Mouse (Mus musculus) forebrain, postnatal 0 days (tissue): ENCODE measurements around the gene Adarb1. TPM values are rescaled to one million over a fixed set of nuclear protein-coding genes. Genes with fewer than 3 reads are reported as not detected.

ENCODE experiments used
- ATAC-seq: fragments of 200-750 bp; cut with Nextera tagmentation; 2 replicates; pipeline ENCODE4 v1.8.0; 2017; ENCODE audit warnings: mild to moderate bottlenecking, moderate library complexity
- DNase-seq: peaks from one replicate; pipeline ENCODE4 v3.0.0-alpha.2; 2015
- H3K27ac ChIP-seq: fragments of 300-500 bp; sonication (generic); 2 replicates; pipeline ENCODE4 v1.5.1; 2014; ENCODE audit warnings: low read depth, mild to moderate bottlenecking, antibody characterized with exemption, low read length, moderate library complexity, mixed read lengths
- H3K27me3 ChIP-seq: fragments of 300-500 bp; sonication (generic); 2 replicates; pipeline ENCODE4 v1.6.1; 2014; ENCODE audit warnings: mild to moderate bottlenecking, low read length, mixed read lengths; ENCODE audit not compliant: insufficient read depth
- H3K36me3 ChIP-seq: fragments of 300-500 bp; sonication (generic); 2 replicates; pipeline ENCODE4 v1.6.1; 2014; ENCODE audit warnings: mild to moderate bottlenecking, moderate library complexity; ENCODE audit not compliant: insufficient read depth
- H3K4me1 ChIP-seq: fragments of 300-500 bp; sonication (generic); 2 replicates; pipeline ENCODE4 v1.6.1; 2014; ENCODE audit warnings: antibody characterized with exemption; ENCODE audit not compliant: insufficient read depth
- H3K4me2 ChIP-seq: fragments of 300-500 bp; sonication (generic); 2 replicates; pipeline ENCODE4 v1.6.1; 2014; ENCODE audit warnings: low read depth, mild to moderate bottlenecking, moderate library complexity
- H3K4me3 ChIP-seq: fragments of 300-500 bp; sonication (generic); 2 replicates; pipeline ENCODE4 v1.5.1; 2014; ENCODE audit warnings: low read depth, low read length, mixed read lengths
- H3K9ac ChIP-seq: fragments of 300-500 bp; sonication (generic); 2 replicates; pipeline ENCODE4 v1.6.1; 2014; ENCODE audit warnings: mild to moderate bottlenecking
- H3K9me3 ChIP-seq: fragments of 300-500 bp; sonication (generic); 2 replicates; pipeline ENCODE4 v1.6.1; 2016; ENCODE audit warnings: low read length
- CTCF ChIP-seq: sonication (generic); IDR thresholded peaks from 2 replicates; pipeline ENCODE4 v1.5.1; 2016; ENCODE audit warnings: antibody characterized with exemption, control low read depth, low read depth
- WGBS: fragments of 180-500 bp; shearing (Covaris S2); extraction: QIAGEN DNeasy Blood & Tissue Kit; methylation state at CpG from one replicate; pipeline ENCODE4 v1.1.7; 2014; 5-methylcytosine and 5-hydroxymethylcytosine counted together
- polyA plus RNA-seq: library from polyadenylated mRNA; unstranded; fragments of >200 nt; fragmentation: Nextera tagmentation; extraction: Ambion mirVana; gene quantifications from 2 replicates; pipeline ENCODE4 v1.2.1, GENCODE M21; 2015
- total RNA-seq: library from RNA; depleted of rRNA; stranded (reverse); fragments of >200 nt; gene quantifications from 2 replicates; pipeline ENCODE4 v1.2.3, GENCODE M21; 2014

Adarb1 gene
- total and polyA plus RNA-seq, 2 experiments from 2014 or later = 12.5 to 40.2 TPM

DNA sequence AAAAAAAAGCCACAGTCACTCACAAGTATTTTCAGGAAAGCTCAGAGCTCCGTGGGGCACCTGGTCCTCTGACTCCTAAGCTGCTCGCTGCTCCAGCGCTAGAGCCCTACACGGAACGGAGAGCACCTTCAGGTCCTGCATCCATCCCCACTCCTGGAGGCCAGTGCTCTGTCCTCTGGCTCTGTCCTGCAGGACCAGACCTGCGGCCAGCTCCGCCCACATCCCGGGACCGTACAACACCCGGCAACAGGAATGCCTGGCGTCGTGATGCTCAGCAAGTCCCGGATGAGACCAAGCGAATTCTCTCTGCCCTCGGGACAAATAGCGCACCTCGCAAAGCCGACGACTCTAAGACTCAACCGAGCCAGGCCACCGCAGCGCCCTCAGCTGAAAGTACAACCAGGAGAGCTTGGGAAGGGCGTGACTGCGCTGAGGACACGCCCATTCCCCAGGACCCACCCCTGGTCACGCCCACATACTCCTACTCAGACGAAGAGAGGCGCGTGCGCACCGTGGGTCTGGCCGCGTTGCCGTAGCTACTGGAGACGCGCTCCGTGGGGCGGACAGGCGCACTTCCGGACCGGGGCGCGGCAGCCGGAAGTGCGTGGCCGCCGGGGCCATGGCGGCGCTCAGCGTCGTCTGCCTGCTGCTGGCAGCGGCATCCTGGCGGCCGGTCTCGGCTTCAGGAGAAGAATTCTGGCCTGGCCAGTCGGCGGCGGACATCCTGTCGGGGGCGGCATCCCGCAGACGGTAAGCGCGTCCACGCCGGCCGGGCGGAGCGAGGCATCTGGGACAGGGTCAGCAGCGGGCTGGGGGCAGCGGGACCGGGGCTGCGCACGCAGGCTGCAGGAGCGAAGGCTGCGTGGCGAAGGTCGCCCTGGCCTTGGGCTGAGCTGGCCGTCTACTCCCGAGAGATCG is 159.1 kb downstream of the Adarb1 start, which contains the start of gene Pofut2:
Gene Pofut2, plus strand, starts transcription at position 515 of the 918 bp plus-strand sequence.
- Histone ChIP-seq H3K9ac (peak within 1 kb of the TSS; percentile 86), H3K9me3 (no peaks in the 10 kb centered on the region), H3K4me3 (peak within 1 kb of the TSS; percentile 97), H3K36me3 (peaks cover 10% of the 10 kb centered on the region; the same call in 1 of the 2 replicates), H3K4me2 (peak within 1 kb of the TSS; percentile 96), H3K27ac (peak within 1 kb of the TSS; percentile 86), H3K27me3 (no peaks in the 10 kb centered on the region), H3K4me1 (peaks cover 14% of the 10 kb centered on the region; the same call in 1 of the 2 replicates)
- WGBS = 3% methylated on average over 78 of the region's 81 CpGs
- peak; percentile 100 for ATAC-seq
- TF ChIP-seq CTCF = peak; percentile 59; the same call in 1 of the 2 replicates
- peak; percentile 99 for DNase-seq

DNA sequence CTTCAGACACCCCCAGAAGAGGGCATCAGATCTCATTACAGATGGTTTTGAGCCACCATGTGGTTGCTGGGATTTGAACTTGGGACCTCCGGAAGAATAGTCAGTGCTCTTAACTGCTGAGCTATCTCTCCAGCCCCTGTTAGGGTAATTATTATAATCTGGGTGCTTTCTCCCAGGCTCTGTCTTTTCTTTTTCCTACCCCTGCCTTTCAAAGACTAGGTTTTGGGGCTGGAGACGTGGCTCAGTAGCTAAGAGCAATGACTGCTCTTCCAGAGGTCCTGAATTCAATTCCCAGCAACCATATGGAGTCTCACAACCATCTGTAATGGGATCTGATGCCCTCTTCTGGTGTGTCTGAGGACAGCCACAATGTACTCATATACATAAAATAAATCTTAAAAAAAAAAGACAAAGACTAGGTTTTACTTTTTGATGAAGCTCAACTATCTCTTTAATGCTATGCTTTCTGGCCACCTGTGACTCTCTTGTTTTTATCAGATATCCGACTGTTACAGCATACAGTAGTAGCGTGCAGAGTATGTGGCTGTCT is 160.0 kb downstream of the Adarb1 start:
- Histone ChIP-seq H3K27me3 (no peaks in the 10 kb centered on the region), H3K9me3 (no peaks in the 10 kb centered on the region), H3K36me3 (peaks cover 7% of the 10 kb centered on the region; the same call in 1 of the 2 replicates), H3K4me3 (peak overlapping the region; percentile 97), H3K27ac (no peak overlapping the region), H3K4me1 (peaks cover 14% of the 10 kb centered on the region; the same call in 1 of the 2 replicates), H3K9ac (peak overlapping the region; percentile 86; the same call in 1 of the 2 replicates), H3K4me2 (peak overlapping the region; percentile 96)
- DNase-seq (no peak), ATAC-seq (no peak)
- peak; percentile 24 for TF ChIP-seq CTCF
- WGBS = 55% methylated on average over 4 of the region's 4 CpGs

DNA sequence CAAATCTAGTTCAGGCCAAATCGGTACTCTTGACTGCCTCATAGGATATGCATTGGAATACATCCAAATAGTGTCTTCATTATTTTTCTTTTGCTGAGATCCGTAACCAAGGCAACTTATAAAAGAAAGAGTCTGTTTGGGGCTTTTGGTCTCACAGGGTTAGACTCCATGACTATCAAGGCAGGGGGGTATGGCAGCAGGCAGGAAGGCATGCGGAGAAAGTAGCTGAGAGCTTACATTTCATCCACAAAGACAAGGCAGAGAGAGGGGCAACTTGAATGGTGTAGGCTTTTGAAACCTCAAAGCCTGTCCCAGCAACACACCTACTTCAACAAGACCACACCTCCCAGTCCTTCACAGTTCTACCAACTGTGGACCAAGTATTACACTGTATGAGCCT is 162.4 kb downstream of the Adarb1 start:
- H3K27me3 ChIP-seq = no peaks in the 10 kb centered on the region
- H3K36me3 ChIP-seq = no peaks in the 10 kb centered on the region
- peaks cover 14% of the 10 kb centered on the region; the same call in 1 of the 2 replicates for H3K4me1 ChIP-seq
- ATAC-seq = no peak
- no peaks in the 10 kb centered on the region for H3K9me3 ChIP-seq
- H3K27ac ChIP-seq = no peak overlapping the region
- TF ChIP-seq CTCF = no peak
- H3K4me2 ChIP-seq = no peak overlapping the region
- H3K4me3 ChIP-seq = no peak overlapping the region
- no peak overlapping the region for H3K9ac ChIP-seq
- DNase-seq = peak; percentile 12
- WGBS = 26% methylated on average over 3 of the region's 3 CpGs

DNA sequence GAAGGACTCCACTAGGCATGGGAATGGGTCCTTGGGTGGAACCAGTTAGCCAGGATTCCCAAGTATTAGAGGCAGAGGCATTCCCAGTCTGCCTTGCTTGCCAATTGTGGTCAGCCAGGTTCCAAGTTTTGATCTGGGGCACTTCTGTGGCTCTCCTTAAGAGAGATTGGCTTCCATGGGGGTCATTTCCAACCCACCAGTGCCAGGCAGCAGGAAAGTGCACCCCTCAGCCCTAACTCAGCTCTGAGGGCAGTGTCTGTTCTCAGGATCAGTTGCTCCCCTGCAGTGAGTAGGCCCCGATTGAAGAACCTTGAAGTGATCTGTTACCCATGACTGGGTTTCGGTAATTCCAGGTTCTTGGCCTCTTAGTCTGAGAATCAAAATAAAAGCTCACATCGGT is 162.8 kb downstream of the Adarb1 start:
- Histone ChIP-seq H3K4me3 (no peak overlapping the region), H3K27ac (no peak overlapping the region; the same call in 1 of the 2 replicates), H3K4me2 (no peak overlapping the region), H3K9me3 (no peaks in the 10 kb centered on the region), H3K36me3 (no peaks in the 10 kb centered on the region), H3K27me3 (no peaks in the 10 kb centered on the region), H3K4me1 (peaks cover 12% of the 10 kb centered on the region; the same call in 1 of the 2 replicates), H3K9ac (no peak overlapping the region)
- DNase-seq = no peak
- no peak for ATAC-seq
- no peak for TF ChIP-seq CTCF
- WGBS = 48% methylated on average over 3 of the region's 3 CpGs

DNA sequence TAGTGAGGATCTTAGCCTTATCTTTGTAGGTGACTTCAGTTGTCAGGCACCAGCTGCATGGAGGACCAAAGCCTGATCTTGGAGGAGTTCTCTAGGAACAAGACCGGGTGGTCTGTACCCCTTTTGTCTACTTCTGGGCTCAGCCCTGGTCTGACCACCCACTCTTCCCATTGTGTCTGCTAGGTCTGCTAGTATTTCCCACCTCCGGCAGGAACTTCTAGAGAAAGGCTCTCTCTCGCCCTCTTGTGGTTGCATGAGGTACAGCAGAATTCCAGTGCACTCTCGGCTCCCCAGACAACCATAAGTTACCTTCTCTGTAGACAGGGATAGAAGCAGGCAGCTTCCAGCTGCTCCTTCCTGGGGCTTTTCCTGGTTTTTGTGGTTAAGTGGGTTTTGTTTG is 165.3 kb downstream of the Adarb1 start:
- ATAC-seq = peak; percentile 58
- H3K36me3 ChIP-seq = no peaks in the 10 kb centered on the region
- whole genome bisulfite sequencing = 1% methylated on average over 4 of the region's 4 CpGs
- no peak overlapping the region for H3K4me3 ChIP-seq
- no peak overlapping the region for H3K9ac ChIP-seq
- H3K9me3 ChIP-seq = no peaks in the 10 kb centered on the region
- TF ChIP-seq CTCF = peak; percentile 97
- DNase-seq = peak; percentile 91
- H3K27me3 ChIP-seq = no peaks in the 10 kb centered on the region
- peaks cover 8% of the 10 kb centered on the region; the same call in 1 of the 2 replicates for H3K4me1 ChIP-seq
- H3K4me2 ChIP-seq = no peak overlapping the region
- no peak overlapping the region for H3K27ac ChIP-seq

GRCm38 (mm10) chr10:77251784-77252539 is 166.1 kb downstream of the Adarb1 start:
- Histone ChIP-seq H3K4me1 (peaks cover 8% of the 10 kb centered on the region; the same call in 1 of the 2 replicates), H3K36me3 (no peaks in the 10 kb centered on the region), H3K9me3 (no peaks in the 10 kb centered on the region), H3K27ac (no peak overlapping the region), H3K4me2 (no peak overlapping the region), H3K27me3 (no peaks in the 10 kb centered on the region), H3K4me3 (no peak overlapping the region), H3K9ac (no peak overlapping the region)
- no peak for TF ChIP-seq CTCF
- DNase-seq (no peak), ATAC-seq (no peak)
- WGBS = 69% methylated on average over 18 of the region's 18 CpGs
